Mouse (Mus musculus) 3134 (cell line): ENCODE results near the gene Lamc1.

ENCODE experiments used
- DNase-seq: peaks from one replicate; pipeline ENCODE4 v3.0.0-alpha.2; 2011; ENCODE audit warnings: low spot score; ENCODE audit not compliant: insufficient read length; ENCODE audit errors: extremely low read depth

Lamc1 gene

GRCm38 (mm10) chr1:153268806-153269309, 63.7 kb downstream of the Lamc1 start:
- no peak for DNase-seq

- no peak for DNase-seq
Measured at GRCm38 (mm10) chr1:153268306-153268705, 64.3 kb downstream of the Lamc1 start.

- no peak for DNase-seq
Measured at GRCm38 (mm10) chr1:153267730-153268129, 64.9 kb downstream of the Lamc1 start.

- no peak for DNase-seq
Measured at GRCm38 (mm10) chr1:153266891-153267290, 65.7 kb downstream of the Lamc1 start.

GRCm38 (mm10) chr1:153265579-153265978, 67.0 kb downstream of the Lamc1 start:
- DNase-seq = no peak

GRCm38 (mm10) chr1:153265066-153265465, 67.5 kb downstream of the Lamc1 start:
- no peak for DNase-seq

- DNase-seq = no peak
Measured at GRCm38 (mm10) chr1:153259752-153260300, 72.8 kb downstream of the Lamc1 start.

GRCm38 (mm10) chr1:153252540-153253210, 79.9 kb downstream of the Lamc1 start:
- DNase-seq = no peak

GRCm38 (mm10) chr1:153251590-153252206, 80.9 kb downstream of the Lamc1 start:
- DNase-seq = no peak

GRCm38 (mm10) chr1:153241346-153241745, 91.2 kb downstream of the Lamc1 start:
- DNase-seq = no peak

- DNase-seq = no peak
Measured at GRCm38 (mm10) chr1:153235576-153235975, 97.0 kb downstream of the Lamc1 start.

GRCm38 (mm10) chr1:153231681-153232080, 100.9 kb downstream of the Lamc1 start:
- DNase-seq = no peak

GRCm38 (mm10) chr1:153227916-153228315, 104.7 kb downstream of the Lamc1 start:
- no peak for DNase-seq

- DNase-seq = no peak
Measured at GRCm38 (mm10) chr1:153227096-153227495, 105.5 kb downstream of the Lamc1 start.

- no peak for DNase-seq
Measured at GRCm38 (mm10) chr1:153225786-153226725, 106.5 kb downstream of the Lamc1 start.

- DNase-seq = no peak
Measured at GRCm38 (mm10) chr1:153224331-153224730, 108.3 kb downstream of the Lamc1 start.

- DNase-seq = no peak
Measured at GRCm38 (mm10) chr1:153219376-153219775, 113.2 kb downstream of the Lamc1 start.

- DNase-seq = no peak
Measured at GRCm38 (mm10) chr1:153216516-153216915, 116.1 kb downstream of the Lamc1 start.

GRCm38 (mm10) chr1:153215676-153216075, 116.9 kb downstream of the Lamc1 start:
- no peak for DNase-seq

GRCm38 (mm10) chr1:153210992-153211391, 121.6 kb downstream of the Lamc1 start:
- no peak for DNase-seq

- DNase-seq = no peak
Measured at GRCm38 (mm10) chr1:153210198-153210597, 122.4 kb downstream of the Lamc1 start.
